Mouse (Mus musculus): ENCODE measurements around the gene Safb.

Gene Safb

DNA sequence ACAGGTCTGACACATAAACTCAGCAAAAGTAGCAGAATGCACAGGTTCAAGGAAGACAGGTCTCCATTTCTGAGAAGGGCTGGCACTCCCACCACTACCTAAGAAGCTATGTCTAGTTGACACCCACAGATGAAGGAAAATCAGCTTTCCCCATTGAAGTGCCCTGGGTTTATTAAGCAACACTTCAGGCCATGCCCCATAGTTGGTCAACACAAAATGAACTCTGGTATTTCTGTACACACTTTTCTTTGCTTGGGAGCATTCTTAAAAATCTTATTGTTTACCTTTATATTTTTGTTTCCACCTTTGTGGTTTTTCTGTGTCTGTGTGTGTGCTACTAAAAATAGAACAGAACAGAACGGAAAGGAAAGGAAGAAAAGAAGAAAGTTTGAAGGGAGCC, 24.5 kb upstream of the Safb start:
- no peak for DNase-seq (ENCODE audit: low spot score)

DNA sequence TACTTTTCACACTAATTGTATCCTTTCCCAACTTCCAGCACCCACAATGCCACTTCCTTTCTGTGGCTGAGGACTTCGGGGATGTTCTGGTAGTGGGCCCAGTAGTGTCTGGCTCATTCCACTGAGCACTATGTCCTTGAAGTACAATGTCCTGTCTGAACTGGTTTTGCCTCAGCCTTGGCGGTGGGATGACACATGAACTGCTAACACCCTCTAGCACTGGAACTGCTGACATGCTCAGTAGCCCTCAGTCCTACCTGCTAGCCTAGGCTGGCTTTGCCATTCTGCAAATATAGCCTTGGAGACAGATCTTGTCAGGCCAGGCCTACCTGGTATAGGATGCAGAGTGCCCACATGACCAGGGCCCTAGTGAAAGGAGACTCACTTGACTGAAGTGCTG, 22.8 kb upstream of the Safb start:
- DNase-seq (ENCODE audit: low spot score) = no peak

DNA sequence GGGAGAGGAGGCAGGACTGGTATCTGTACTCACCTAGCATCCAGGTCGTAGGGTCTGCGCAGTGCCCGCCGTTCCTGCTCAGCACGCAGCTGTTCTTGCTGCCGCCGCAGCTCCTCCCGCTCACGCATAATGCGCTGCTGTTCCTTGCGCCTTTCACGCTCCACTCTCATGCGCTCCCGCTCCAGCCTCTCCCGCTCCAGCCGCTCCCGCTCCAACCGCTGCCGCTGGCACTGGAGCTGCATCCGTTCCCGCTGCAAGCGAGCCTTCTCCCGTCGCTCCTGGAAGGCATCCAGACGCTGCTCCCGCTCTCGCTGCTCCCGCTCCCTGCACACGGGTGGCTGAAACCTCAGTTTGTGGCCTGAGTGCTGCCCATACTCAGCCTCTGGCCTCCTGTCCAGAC, 18.3 kb upstream of the Safb start:
- peak; percentile 65 for DNase-seq (ENCODE audit: low spot score)

DNA sequence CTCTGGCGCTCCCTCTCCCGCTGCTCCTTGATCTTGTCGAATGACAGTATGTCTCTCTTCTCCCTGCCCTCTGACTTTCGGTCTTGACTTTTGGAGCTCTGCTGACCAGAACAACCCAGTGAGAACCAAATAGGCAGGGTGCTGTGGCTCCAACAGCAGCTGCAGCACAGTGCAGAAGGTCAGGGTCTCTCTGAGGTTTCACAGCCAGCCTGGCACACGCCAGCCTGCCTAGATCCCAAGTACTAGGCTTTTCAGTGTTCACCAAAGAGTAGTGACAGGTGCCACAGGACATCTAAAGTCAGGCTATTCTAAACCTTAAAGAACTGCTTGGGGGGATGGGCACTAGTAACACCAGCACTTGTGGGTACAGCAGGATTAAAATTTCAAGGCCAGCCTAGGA, 17.7 kb upstream of the Safb start:
- no peak for DNase-seq (ENCODE audit: low spot score)

DNA sequence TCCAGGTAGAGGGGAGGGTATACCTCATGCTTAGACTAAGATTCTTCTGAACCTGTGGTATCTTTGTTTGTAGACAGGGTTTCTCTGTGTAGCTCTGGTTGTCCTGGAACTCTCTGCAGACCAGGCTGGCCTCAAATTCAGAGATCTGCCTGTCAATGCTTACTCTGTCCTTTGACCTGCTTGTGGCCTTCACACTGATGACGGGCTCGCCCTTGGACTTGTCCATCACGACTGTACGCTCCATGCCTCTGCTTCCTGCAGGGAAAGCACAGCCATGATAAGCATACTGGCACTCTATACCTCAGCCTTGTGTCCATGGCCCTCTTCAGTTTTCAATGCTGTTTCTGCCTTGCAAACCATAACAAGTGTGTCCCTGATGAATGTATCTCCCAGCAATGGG, 17.3 kb upstream of the Safb start:
- DNase-seq (ENCODE audit: low spot score) = no peak

DNA sequence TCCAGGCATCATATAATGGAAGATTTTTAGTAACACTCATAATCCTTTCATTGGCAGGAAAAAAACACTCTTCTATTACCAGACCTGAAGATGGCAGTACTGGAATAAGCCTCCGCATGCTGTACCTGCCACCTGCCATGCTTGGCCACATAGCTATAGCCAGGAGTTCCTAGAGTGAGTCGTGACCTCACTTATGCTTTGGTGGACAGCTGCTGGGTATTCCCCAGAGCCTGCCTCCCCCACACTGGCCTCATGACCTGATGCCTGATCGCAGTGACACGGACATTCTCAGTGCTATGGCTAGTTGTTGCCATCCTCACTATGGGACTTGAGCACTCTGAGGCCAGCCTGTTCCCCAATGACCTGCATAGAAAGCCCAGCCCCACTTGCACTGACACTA, 14.3 kb upstream of the Safb start:
- no peak for DNase-seq (ENCODE audit: low spot score)

DNA sequence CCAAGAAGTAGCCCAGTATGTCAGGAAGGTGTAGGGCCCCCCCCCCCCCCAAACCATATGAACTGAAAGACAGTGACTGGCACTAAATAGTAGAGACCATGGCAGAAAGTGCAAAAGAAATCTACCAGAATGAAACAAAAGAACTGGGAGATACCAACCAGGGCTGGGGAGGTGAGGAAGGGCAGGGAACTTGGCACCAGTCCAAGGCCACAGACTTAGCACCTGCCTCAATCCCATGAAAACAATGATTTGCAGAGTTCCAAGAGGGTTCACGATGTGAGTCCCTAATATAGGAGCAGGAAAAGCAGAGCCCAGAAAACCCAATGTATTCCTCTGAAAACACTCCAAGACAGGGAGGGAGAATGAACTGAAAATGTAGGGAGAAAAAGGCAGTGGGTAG, 12.5 kb upstream of the Safb start:
- DNase-seq (ENCODE audit: low spot score) = peak; percentile 73

DNA sequence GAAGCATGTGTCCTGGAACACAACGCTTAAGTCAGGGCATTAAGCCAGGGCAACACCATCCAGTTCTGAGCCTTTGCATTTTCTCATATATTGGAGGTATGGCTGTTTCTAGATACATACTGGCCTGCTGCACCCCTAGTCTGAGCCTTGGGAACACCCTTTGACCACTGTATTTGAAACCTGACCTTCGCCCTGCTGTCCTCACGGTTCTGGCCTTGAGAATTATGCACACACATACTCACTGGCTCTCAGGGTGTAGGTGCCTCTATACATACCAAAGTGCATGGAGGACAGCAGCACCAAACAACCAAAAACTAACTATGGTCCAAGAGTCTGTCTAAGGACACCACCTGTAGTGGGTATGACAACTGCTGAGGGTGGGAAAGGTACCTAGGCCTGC, 11.7 kb upstream of the Safb start:
- DNase-seq (ENCODE audit: low spot score) = no peak

DNA sequence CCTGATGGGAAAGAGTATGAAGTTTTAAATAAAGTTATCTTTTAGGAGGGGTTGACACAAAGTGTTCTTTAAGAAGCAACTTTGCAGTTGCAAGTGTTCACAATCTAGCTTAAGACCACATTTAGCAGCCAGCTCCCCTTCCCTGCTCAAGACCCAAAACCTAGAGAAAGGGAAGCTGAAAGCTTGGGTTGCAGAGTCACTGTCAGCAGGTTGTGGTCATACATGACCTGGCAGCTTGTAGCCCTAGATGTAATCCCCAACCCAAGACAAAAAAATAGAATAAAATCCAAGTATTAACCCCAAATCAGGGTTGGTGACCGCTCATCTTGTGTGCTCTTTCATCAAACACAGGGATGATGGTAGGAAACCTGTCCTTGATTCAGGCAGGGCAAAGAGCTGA, 1.6 kb upstream of the Safb start:
- DNase-seq (ENCODE audit: low spot score) = no peak

DNA sequence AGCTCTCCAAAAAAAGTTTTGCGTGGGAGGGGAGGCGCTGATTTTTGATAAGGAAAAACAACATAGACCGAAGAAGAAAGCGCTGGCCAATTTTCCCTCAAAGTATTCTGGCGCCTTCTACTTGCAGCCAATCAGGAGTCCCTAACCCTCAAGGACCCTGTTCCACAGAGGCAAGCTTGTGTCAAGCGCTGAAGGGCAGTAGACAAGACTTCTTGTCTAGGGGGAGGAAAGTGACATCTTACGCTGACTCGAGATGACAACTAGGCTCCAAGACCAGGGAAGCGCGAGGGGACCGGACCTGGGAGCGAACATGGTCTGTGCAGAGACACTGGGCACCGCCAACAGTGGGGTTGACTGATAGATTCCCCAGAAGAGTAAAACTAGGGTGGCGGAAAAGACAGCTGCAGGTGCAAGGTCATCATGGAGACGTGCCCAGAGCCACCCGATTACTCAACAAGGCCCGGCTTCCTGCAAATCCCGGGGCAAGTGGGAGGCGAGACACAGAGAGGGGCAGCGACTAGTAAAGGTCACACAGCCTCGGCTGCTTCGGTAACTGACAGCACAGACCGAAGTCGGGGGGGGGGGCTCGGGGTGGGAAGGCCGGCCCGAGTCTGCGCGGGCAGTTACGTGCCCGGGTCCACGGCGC, 891 bp upstream of the Safb start:
- peak; percentile 66 for DNase-seq (ENCODE audit: low spot score)

DNA sequence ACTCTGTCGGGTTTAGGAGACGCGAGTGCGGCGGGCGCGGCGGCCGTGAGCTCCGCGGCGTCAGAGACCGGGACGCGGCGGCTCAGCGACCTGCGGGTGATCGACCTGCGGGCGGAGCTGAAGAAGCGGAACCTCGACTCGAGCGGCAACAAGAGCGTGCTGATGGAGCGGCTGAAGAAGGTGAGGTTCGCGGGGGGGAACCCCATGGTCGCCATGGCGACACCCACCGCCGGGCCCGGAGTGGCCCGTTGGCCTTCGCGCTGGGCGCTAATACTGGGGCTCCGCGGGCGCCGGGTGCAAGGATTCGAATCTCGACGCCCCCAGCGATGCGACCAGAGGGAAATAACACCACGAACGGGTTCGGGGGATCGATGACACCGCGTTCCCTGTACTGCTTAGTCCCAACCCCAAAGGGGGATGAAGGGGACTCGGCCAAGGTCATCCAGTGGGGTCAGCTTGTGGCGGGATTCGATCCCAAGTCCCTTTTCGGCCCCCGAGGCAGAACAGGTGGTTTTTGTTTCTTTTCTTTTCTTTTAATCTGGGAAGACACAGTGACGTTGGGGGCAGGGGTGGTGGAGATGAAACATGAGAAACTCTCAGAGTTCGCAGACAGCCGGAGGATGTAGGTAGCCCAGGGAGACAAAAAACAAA, 671 bp downstream of the Safb start:
- peak; percentile 73 for DNase-seq (ENCODE audit: low spot score)

DNA sequence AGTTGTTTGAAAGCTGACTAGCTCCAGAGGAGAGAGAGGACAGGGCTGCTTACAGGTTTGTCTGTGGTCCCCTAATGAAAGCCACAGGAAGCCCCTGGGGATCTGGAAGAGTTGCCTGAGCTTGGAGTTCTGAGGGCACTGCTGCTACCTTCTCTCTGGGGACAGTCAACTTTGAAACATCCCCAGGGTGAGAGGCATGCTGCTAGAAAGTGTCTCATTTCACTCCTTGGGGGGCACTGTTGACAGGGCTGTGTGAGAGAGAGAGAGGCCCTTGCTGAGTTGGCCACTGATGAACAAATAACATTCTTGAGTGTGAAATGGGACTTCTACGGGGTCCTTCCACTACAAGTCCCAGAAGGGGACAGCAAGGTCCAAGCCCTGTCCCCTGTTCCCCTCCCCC, 3.1 kb downstream of the Safb start:
- no peak for DNase-seq (ENCODE audit: low spot score)

DNA sequence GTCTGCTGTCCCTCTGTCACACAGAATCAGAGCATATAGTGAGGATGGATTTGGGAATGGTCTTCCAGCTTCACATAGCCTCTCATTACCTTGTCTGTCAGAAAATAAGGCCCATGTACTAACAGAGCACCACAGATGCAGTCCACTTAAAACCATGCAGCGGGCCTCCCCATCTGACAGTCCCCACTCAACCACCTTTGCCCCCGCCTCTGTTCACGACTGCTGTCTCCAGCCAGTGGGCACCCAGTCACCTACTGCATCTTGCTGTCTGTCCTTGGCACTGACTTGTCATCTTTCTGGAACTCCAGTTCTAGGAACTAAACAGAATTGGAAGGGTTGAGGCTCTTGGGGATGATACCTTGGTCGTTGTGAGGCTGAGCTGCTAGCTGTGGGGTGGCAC, 4.3 kb downstream of the Safb start:
- DNase-seq (ENCODE audit: low spot score) = no peak

DNA sequence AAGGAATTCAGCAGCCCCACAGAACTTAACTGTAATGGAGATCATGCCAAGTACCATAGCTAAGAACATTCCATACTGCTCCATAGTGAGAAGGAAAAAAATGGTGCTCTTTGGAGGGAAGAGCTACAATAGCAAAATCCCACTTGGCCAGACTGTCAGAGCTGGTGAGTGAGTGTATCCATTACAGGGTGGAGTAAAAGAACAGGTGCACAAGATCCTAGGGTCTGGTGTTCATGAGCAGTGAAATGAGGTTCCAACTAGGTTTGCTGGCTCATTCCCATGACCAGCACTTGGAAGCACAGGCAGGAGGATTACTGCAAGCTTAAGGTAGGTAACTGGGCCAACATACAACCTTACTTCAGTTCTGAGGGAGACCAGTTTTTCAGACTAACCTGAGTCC, 7.9 kb downstream of the Safb start:
- DNase-seq (ENCODE audit: low spot score) = no peak

DNA sequence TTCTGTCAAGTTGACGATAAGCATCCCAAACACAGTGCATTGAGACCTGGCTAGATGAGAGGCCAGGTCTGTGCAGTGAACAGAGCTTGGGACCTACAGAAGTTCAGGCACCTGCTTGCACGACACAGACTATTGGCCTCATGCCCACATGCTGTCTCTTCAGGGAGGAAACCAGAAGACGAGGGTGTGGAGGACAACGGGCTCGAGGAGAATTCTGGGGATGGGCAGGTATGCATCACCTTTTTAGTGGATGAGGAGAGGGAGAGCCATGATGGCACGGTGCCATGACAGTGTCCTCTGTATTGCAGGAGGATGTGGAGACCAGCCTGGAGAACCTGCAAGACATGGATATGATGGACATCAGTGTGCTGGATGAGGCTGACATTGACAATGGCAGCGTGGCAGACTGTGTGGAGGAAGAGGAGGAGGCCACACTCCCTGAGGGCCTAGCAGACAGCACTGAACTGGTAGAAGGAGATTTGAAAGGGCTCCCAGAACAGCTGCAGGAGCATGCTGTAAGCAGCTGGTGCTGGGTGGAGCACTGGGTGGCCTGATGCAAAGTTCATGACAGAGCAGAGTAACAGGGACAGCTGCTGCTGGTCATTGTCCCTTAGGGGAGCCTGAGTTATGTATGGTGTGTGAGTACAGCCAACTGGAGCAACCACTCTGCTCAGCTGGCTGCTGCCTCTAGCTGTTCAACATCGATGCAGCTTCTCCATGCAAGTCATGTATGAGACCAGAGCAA, 9.1 kb downstream of the Safb start:
- DNase-seq (ENCODE audit: low spot score) = no peak

DNA sequence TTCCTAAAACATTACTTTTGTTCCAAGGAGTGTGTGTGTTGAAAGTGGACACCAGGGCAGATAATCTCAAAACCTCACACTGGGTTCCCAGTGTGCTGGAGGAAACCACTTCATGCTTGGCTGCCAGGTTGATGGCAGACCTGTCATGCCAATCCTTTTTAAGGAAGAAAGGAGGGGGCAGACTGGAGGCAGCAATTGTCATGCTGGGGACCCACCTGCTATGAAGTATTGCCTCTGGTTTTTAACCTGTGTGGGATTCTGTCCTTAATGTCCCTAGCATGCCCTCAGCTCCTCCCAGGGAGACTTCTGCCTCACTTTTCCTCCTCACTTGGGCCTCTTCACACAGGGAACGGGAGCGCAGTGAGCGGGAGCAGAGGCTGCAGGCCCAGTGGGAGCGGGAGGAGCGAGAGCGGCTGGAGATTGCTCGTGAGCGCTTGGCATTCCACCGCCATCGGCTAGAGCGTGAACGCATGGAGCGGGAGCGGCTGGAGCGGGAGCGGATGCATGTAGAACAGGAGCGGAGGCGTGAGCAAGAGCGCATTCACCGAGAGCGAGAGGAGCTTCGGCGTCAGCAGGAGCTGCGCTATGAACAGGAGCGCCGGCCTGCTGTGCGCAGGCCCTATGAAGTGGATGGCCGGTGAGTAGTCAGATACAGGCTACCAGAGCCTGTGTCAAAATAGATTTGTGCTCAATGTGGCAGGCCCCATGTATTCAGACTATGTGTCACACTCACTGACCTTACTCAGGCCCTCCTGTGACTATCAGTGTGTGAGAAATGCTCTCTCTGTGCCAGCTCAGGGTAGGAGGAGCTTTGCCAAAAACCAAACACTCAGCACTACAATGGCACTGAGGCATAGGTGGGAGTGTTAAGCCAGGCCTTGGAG, 18.8 kb downstream of the Safb start:
- no peak for DNase-seq (ENCODE audit: low spot score)

DNA sequence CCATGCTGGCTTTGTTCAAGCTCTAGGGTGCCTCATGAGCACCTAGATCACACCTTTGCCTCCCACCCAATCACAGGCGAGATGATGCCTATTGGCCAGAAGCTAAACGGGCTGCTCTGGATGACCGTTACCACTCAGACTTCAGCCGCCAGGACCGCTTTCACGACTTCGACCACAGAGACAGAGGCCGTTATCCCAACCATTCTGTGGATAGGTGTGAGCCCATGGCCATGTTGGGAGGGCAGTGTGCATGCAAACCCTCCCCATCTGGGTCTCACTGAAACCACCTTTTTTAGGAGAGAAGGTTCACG, 19.4 kb downstream of the Safb start:
- no peak for DNase-seq (ENCODE audit: low spot score)

DNA sequence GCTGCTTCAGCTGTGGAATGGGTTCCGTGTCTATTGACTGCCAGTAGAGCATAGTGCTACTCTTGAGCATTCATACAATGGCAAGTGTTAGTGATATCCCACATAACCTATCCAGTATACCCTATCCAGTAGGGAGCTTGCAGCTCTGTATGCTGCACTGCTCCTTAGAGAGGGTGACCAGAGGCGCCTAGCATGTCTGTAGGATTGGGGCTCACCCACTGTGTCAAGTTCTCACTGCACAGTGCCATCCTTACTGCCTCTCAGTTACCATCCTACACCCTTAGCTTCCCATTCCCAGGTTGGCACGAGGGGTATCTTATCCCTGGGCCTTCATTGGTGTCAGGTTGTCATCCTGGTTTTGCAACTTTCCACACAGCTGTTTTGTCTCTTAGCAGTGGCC, 19.8 kb downstream of the Safb start:
- no peak for DNase-seq (ENCODE audit: low spot score)

DNA sequence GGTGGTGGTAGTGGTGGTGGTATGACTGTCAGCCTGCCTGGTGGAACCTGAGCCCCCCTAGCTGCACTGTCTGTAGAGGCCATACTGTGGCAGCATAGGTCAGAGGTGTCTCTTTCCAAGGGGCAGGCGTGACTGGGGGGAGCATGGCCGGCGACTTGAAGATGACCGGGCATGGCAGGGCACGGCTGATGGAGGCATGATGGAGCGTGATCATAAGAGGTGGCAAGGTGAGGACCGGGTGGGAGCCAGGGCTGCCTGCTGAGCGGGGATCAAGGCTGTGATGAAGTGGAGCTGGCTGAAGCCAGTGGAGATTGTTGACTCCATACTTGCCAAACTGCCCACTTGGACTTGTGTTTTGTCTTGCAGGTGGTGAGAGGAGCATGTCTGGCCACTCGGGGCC, 20.8 kb downstream of the Safb start:
- DNase-seq (ENCODE audit: low spot score) = no peak

DNA sequence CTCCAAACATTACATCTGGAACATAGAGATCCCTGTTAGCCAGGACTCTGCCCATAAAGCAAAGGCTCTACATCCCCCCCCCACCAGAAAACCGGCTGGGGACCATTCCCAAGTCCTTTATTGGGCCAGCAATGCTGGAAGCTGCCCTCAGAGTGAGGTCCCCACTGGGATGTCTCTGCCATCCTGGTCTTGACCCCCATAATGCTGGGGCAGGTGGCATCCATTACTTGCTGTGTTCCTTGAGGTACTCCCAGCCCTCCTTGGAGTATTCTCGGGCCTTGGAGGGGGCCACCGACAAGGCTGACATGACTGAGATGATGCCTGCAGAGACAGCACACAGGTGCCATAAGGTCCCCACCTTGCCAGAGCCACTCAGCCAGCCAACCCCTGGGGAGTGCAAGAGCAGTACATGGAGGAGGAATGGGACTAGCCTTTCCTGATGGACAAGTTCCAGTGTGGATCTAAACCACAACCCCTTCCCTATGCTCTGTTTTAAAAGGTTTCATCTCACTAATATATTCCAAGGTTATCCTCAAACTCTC, 23.0 kb downstream of the Safb start:
- no peak for DNase-seq (ENCODE audit: low spot score)

DNA sequence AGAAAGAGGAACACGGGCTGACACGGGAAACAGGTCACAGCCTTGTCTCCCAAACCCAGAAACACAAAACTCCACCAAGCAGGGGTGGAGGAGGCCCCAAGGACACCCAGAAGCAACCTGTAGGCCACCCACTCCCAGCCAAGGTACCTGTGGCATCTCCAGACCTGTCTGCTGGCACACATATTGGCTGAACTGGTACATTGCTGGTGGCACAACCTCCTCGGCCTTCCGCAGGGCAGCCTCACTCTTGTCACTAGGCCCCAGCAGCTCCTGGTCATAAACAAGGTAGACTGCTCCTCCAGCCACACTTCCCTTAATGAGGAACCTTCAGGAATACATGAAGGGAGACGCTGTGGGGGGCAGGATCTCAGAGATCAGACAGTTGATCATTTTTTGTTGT, 24.1 kb downstream of the Safb start:
- DNase-seq (ENCODE audit: low spot score) = no peak

DNA sequence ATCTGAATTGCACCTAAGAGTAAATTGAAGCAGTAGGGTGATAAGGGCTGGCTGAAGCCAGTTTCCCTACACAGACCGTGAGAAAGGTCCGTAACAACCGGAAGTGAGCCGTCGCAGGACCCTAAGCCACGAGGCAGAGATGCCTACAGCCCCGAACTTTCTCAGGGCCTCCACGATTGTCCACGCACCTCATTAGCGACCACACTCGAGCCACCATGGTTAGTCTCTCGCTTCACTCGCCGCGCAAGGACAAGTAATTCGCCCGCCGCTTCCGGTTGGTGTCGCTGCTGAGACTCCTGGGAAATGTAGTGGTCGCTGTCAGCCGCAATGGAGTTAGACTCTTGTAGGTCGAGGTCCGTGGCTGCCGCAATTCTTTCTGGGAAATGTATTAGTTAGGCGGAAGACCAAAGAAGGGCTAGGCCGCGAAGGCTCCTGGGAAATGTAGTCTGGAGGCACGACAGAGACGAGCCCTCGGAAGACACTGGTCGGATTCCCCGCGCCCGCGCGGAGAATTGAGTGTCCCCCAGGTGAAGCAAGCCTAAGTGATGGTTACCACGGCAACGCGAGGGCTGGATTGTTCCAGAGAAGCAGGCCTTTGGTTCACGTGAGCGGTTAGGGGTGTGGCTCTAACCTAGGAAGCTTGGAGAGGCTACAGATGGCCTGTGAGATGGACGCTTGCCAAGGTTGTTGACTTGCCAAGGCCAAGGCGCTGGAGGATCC, 25.0 kb downstream of the Safb start, which contains the start of gene 2410015M20Rik:
Gene 2410015M20Rik, minus strand, starts transcription at position 320 of the 720 bp plus-strand sequence.
- peak; percentile 93 for DNase-seq (ENCODE audit: low spot score)
